Mouse (Mus musculus) left cerebral cortex, postnatal 25 days (tissue): ENCODE data around the gene Fam168a. TPM values are rescaled to one million over a fixed set of nuclear protein-coding genes. Genes with fewer than 3 reads are reported as not detected.
"Not testable (repeated sequence)": the region's sequence is repeated elsewhere in the genome, so short reads cannot be mapped to it uniquely, and the experiment has no call there.

ENCODE experiments used
- DNase-seq, 2 experiments: peaks; one replicate each; pipeline ENCODE4 v3.0.0; 2022; ENCODE audit warnings: low spot score in 2 of 2, mixed read lengths in 1 of 2
- intact Hi-C: fragments of 180-260 bp; cut with DNase I; formaldehyde crosslinking; loops from one replicate; pipeline ENCODE4 v1.15.1; 2025
- total RNA-seq, 2 experiments: library from RNA; stranded (reverse); gene quantifications; 2 replicates each; pipeline ENCODE4 v1.2.3; 2021

The Fam168a gene
- total RNA-seq, 2 experiments from 2014 or later: 229 to 230 TPM

DNA sequence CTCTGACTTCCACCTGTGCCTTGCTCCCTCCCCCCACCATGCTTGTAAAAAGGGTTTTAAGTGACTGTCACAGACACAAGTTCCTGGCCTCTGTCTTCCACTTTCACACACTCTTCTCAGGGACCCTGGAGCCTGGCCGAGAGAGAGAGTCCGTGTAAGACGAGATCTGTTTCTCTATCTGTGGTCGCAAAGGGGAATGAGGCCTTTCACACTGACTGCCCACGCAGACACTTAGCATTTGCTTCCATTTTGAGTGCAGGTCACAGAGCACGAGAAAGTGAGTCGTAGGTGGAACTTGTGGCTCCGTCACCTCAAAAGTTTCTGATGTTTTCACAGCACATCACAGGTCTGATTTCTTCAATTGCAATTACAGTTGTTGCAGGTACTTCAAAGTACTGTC, 13.2 kb upstream of the Fam168a start:
- intact Hi-C loops: no loop called here
- DNase-seq: no peak

DNA sequence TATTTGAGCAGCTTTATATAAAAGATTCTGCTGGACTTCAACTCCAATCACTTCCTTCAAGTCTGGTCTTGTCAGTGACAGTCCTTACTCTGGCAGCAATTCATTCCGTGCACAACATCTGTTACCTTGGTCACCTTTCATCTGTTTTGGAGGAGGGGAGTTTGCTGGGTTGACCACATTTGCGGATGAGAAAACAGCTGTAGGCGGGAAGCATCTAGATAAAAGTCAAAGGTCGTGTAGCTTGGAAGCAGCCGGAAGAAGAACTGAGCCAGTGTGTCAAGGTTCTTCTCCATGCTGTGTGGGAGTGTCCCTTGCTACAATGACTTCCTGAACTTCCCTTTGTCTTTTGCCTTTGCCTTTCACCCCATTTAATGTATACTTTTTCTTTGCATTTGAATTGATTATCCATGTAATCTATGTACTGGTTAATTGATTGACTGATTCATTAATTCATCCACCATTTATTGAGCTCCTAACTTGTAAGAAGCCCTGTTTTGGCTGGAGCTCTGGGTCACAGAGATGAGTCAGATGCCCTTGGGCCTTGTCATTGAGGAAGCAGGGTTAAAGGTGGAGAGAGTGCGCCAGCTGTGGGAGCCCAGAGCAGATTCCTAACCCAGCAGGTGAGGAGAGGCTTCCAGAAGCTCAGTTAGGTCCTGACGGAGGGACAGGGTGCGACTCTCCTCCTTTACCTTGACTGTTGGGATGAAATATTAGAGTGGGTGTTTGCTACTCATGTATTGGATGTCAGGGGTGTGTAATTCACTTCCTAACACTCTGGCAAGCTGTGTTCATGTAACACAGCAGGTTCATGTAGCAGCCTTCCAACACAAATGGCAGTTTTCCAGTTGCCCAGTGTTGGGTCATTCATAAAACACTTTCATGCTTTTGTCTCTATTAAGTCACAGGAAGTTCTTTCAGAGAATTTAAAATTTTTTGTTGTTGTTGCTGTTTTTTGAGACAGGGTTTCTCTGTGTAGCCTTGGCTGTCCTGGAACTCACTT, 6.4 kb upstream of the Fam168a start:
- intact Hi-C loops: no loop called here

DNA sequence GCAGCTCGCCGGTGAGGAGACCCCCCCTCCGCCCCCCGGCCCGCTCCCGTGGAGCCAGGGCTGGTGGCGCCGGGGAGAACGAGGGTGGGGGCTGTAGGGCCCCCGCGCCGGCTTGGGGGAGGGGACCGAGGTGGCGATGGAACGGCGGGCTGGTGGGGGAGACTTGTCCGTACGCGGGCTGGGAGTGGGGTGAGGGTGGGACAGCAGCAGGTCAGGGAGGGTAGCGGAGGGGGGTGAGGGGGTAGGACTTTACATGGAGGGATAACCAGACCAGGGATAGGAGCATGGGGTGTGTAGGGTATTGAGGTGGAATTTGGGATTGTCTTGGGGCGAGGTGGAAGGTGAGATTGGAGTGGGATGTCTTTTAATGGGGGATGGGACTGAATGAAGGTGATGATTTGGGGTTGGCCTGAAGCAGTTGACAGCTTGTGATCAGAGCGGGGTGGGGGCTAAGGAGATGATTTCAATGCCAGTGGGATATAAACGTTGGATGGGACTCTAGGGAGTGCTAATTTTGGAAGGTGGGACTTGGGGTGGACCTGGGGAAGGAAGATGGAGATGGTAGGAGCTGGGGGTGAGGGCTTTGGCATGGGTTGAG, 547 bp downstream of the Fam168a start:
- intact Hi-C loops: loop anchor here (5.0 kb wide), 1 partner anchor 110 kb away; no protein-coding TSS in a partner anchor
- peak; percentile 27 to 30 for DNase-seq

More for the DNA sequence above, 6.4 kb upstream of the Fam168a start:
- DNase-seq: no peak

DNA sequence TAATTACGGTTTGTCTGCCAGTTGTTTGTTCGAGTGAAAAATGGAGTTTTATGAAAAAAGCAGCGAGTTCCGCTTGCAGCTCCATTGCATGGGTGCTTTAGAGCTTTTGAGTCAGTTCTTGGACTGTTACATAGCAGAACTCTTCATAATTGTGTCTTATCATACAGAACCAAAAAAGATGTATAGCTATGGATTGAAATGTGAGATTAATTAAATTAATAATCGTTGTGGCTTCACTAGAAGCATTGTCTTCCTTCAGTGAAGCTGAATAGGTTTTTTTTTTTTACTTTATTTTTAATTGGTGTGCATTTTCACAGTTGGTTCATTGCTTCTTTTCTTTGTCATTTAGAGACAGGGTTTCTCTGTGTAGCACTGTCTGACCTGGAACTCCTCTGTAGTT, 12.3 kb downstream of the Fam168a start:
- DNase-seq: no peak
- intact Hi-C loops: no loop called here

DNA sequence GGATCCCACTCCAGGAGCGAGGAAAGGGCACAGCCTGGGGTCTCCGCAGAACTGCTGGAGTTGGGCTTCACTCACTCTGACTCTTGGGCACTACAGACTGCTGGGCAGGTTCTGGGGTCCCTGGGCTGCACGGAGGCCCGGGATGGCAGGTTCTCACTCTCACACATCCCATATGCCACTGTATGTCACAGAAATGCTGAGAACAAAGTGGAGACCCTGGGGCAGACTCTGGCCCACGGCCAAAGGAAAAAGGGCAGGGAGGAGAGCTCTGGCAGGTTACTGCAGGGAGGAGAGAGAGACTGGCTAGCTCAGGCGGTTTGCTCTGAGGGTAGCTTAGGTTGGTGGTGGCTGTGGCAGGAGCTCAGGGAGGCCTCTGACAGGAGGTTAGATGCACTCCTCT, 15.8 kb downstream of the Fam168a start:
- intact Hi-C loops: no loop called here
- DNase-seq: no peak

DNA sequence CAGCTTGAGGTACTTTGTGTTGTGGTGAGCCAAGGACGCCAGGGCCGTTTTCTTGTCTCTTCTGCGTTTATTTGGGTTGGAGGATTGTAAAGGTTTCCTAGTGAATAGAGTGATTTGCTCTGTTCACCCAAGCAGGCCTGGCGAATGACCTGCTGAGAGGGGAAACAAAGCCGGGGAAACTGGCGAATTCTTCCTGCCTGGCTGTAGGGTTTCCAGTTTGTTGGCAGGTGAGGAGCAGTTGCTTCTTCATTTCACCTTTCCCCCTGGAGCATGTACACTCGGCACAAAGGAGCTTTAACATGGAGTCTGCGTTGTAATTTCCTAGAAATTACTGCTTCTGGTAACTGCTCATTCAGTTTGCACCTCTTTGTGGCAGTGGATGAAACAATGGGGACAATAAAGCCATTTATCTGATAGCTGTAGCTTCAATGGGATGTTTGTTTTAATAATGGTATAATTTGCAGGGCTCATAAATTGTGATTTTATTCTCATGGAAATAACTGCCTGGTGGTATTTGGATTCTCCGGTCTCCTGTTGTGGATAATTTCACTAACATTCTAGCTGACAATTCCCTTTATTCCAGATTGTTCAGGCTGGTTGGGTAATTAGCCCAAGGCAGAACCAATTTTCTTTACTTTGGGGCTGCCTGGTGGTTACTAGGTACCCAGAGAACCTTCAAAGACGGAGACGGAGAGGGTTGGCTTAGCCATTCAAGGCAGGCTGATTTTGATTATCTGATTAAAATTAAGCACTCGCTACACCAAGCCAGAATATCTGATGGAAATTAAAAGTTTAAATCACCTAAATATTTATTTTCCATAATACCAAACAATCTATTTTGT, 17.2 kb downstream of the Fam168a start:
- intact Hi-C loops: no loop called here

DNA sequence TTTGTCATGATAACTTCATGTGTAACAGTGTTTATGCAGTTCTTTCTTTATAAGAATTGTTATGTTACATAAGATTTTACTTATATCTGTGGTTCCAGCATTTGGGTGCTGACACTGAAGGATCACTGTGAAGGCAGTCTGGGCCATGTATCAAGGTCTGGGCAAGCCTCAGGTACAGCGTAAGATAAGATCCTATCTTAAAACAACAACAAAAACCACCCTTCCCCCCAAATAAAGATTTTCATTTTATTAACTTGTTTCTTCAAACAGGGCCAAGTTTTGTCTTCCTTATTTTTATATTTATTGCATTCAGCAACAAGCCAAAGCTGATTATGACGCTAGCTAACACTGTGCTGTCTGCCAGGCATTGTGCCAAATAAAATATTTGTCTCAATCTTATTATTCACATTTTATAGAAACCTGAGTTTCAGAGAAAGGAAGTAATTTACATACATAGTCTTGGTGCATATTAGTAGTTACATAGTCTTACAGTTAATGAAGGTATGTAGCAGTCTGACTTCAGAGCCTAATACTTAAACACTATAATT, 21.2 kb downstream of the Fam168a start:
- intact Hi-C loops: no loop called here

More for the DNA sequence above, 17.2 kb downstream of the Fam168a start:
- DNase-seq: no peak

DNA sequence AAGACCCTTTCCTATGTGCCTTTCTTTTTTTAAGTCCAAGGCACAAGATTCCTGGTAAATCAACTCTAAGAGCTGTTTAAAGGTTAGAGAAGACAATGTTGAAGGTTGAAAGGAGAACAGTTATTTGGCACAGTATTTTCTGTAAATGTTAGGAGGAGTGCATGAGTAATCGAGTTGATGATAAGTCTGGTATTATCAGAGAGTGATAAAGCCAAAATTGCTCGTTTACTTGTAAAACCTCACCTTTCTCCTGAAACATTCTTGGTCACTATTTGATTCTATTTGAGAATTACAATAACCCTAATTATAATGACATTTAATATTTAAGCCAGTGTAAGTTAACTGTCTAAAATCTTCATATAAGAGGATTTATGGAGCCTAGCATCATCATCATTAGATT, 23.3 kb downstream of the Fam168a start:
- intact Hi-C loops: no loop called here

More for the DNA sequence above, 21.2 kb downstream of the Fam168a start:
- DNase-seq: no peak

DNA sequence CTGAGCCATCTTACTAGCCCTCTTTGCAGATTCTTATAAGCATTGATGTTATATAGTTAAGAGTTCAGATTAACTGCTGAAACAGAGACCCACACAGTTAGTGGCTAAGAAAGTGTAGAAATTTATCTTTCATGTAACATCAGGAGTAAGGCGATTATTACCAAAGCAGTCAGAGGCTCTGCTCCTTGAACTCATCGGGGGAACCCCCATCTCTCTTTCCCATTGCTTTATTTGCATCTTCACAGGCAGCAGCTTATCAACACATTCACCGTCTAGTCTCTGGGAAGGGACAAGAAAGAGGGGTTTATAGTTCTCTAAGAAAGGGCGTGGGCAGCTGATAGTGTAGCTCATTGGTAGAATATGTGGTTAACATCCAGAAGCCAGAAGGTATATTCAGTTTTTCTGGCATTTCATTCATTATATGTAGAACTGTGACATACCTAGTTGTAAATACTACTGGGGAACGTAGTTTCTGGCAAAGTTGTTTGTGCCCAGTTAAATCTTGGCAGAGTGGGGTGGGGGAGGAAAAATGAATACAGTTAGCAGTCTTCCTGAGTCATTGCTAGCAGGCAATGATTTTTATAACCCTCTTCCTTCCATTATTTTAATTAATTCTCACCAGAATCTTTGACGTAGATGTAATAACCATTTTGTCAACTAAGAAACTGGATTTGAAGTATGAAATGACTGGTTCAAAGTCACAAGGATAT, 26.1 kb downstream of the Fam168a start:
- intact Hi-C loops: no loop called here
- peak in 1 of 2 experiments; percentile 26 for DNase-seq

More for the DNA sequence above, 23.3 kb downstream of the Fam168a start:
- no peak for DNase-seq

DNA sequence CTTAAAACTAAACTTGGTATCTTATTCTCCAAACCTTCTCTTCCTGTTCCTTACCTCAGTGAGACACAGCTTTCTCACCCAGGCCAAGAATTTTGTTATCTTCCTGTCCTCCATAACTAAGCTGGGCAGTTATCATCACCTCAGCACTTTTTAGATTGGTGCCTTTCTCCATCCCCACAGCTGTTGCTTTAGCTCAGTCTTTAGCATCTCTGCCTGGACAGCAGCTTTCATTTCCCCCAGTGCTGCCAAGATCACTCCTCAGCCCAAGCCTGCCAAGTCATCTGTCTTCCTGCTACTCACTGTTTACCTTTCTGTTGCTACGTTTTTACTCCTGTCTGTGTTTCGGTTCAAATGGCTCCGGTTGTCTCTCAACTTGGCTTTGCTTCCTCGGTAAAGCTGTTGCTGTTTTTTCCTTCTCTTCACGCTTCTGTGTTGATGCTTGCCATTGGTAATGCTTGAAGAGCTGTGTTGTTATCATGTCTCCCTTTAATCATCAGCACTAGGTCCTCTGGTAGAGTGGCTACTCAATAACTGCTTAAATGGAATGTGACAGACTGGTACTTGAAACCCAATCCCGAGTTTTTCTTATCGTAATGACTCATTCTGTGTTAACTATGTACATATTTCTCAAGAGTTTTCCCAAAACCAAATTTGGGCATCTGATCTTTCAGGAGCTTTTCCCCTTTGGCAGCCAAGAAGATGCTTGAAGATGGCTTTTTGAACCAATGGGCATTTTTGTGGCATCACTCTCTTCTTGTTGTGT, 26.8 kb downstream of the Fam168a start:
- intact Hi-C loops: no loop called here
- DNase-seq: peak in 1 of 2 experiments; percentile 29

DNA sequence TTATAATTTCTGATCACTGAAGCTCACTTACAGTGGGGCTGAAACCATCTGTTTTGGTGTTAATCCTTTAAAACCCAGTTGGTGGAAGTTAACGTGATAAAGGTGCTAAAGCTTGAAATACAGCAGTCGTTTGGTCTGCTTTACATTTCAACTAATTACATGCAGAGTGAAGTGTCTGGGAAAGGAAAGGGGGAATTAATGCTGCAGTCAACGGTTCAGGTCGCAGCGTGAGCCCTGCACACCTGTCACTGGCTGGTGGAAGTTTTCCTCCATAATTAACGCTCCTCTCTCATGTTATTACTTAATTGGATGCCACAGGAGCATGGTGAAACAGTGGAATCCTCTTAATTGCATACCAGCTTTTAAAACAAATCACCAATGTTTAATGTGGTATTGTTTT, 27.8 kb downstream of the Fam168a start:
- intact Hi-C loops: no loop called here
- DNase-seq: no peak

DNA sequence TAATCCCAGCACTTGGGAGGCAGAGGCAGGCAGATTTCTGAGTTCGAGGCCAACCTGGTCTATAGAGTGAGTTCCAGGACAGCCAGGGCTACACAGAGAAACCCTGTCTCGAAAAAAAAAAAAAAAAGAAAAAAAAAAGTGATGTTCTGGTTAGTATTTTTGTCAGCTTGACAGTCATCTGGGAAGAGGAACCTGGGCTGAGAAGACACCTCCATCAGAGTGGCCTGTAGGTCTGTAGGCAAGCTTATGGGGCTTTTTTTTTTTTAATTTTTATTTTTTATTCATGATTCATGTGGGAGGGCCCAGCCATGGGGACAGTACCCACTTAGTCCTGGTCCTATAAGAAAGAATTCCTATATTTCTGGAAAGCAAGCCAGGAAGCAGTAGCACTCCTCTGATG, 28.5 kb downstream of the Fam168a start:
- DNase-seq, intact Hi-C loops: not testable (repeated sequence)

DNA sequence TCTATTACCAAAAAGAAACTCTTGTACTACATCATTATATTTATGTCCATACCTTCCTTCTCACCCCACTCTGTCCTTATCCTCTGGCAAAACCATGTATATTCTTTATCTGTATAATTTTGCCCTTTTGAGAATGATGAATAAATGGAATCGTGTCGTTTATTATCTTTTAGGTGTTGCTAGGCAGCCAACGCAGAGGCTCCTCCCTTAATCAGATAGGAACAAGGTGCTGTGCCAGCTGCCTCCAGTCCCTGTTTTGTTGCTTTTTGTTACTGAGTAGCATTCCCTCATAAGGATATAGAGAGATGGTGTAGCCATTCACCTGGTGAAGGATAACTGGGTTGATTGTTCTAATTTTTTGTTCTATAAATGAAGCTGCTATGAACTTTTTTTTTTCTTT, 29.7 kb downstream of the Fam168a start:
- intact Hi-C loops: no loop called here

DNA sequence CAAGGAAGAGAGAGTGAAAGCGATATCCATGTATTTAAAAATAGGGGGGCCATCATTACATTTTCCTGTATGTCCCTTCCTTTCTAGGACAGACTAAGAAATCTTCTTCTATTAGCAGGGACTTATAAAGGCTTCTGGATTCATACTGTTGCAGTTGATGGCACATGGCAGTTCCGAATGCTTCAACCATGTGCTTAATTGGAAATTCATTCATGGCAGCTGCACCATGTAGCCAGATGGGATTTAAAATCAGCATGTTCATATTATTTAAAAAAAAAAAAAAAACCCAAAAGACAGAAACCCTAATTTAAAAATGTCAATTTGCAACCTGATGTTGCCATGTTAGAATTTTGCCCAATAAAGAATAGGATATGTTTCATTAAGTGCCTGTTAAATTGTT, 37.9 kb downstream of the Fam168a start:
- intact Hi-C loops: no loop called here
- no peak for DNase-seq

More for the DNA sequence above, 29.7 kb downstream of the Fam168a start:
- DNase-seq: no peak

DNA sequence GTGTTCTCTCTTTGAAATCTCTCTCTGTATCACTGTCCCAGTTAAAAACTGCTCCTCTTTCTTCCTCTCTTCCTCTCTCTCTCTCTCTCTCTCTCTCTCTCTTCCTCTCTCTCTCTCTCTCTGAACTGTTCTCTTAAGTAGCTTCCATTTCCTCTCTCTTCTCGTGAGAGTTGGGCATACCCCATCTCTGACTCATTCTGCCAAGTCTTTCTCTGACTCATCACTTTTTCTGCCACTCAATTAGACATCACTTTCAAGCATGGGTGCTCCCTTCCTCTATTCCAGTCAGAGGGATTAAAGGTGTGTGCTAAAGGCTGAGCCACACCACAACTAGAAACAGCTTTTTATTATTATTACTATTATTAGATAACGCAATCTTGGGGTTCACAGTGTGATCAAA, 43.7 kb downstream of the Fam168a start:
- intact Hi-C loops: no loop called here
- no peak for DNase-seq

DNA sequence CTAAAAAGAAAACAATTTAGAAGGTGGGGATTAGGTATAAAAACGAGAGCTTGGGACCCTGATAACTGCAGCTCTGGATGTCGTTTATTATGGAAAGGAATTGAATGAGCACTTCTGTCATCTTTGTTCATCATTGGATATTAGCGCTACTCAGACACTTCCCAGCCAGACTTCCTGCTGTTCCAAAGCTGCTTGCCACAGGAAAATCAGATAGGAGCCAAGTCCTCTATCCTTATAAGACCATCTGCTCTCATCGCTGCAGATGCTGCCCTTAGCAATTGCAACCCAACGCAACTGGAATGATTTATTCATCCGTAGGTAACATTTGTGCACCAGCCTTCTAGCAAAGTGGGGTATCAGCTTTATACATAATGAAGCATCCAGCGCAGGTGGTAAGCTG, 52.3 kb downstream of the Fam168a start:
- peak in 1 of 2 experiments; percentile 18 for DNase-seq
- intact Hi-C loops: no loop called here

DNA sequence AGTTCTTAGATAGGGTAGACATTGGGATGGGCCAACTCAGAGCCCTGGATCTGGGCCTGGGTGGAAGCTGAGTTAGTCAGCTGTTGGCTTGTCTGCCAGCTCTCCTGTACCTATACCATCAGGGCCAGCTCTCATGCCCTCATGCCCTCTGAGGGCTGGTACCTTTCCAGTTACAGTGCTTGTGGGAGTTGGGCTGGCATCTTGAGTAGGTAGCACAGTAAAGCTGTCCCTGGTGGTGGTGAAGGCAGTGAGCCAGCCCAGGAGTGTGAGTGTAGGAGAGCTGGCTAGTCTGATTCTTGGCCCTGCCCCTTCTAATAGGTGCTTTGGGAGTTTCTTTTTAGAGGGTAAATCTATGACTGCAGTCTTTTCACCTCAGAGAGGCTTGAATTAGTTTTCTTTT, 56.3 kb downstream of the Fam168a start:
- no peak for DNase-seq
- intact Hi-C loops: no loop called here

DNA sequence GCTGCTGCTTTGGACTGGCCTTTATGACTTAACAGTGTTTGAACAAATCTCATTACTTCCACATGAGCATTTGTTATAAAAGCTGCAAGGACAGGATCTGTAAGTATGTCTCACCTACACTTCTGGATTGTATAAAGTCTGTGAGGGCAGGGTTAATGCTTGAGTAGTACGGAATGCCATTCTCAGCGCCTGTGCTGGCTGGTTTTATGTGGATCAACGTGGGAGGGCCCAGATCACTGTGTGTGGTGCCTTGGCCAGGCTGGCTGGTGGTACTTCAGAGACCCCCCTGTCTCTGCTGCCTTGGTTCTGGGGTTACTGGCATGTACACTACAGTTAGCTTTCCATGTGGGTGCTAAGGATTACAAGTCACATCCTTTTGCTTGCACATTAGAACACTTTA, 61.1 kb downstream of the Fam168a start:
- intact Hi-C loops: no loop called here
- DNase-seq: no peak
